Mouse (Mus musculus) macrophage (primary cell): ENCODE results near the gene Olfr190. TPM values are rescaled to one million over a fixed set of nuclear protein-coding genes. Genes with fewer than 3 reads are reported as not detected.
"Not testable (repeated sequence)": the region's sequence is repeated elsewhere in the genome, so short reads cannot be mapped to it uniquely, and the experiment has no call there.

Experiments
- H3K27ac ChIP-seq: fragments of 350-480 bp; formaldehyde crosslinking; 2 replicates; pipeline ENCODE4 v1.9.0; 2021
- H3K36me3 ChIP-seq: fragments of 350-480 bp; formaldehyde crosslinking; 2 replicates; pipeline ENCODE4 v1.9.0; 2021; ENCODE audit errors: inconsistent target
- H3K4me3 ChIP-seq: fragments of 350-480 bp; formaldehyde crosslinking; 2 replicates; pipeline ENCODE4 v1.9.0; 2021; ENCODE audit errors: inconsistent target
- H3K79me2 ChIP-seq: fragments of 350-480 bp; formaldehyde crosslinking; 2 replicates; pipeline ENCODE4 v1.9.0; 2021; ENCODE audit errors: inconsistent target
- WGBS: methylation state at CpG from one replicate; pipeline ENCODE4 v1.1.7; 2026; ENCODE audit warnings: inconsistent platforms; ENCODE audit not compliant: missing documents; 5-methylcytosine and 5-hydroxymethylcytosine counted together
- polyA plus RNA-seq: library from polyadenylated mRNA; stranded (reverse); fragments of 250-400 nt; gene quantifications from 3 replicates; pipeline ENCODE4 v1.2.4, GENCODE M21; 2018; ENCODE audit warnings: inconsistent platforms
- total RNA-seq, 78 experiments: library from RNA; depleted of rRNA; stranded (reverse); fragments of 250-400 nt; gene quantifications; 1 replicate in 9 of 78; 2 replicates in 24 of 78; 3 replicates in 43 of 78; 4 replicates in 2 of 78; pipeline ENCODE4 v1.2.4; 2018; ENCODE audit warnings: inconsistent platforms in 56 of 78

Gene Olfr190
- not detected for total RNA-seq (2018; cell fraction: chromatin; rRNA removed)
- total RNA-seq (2018; cell fraction: cytosol; rRNA removed), result not detected
- total RNA-seq (2018; cell fraction: nucleus; rRNA removed), result not detected
- polyA plus RNA-seq, result not detected in 3 replicates

- H3K79me2 ChIP-seq, result no peaks in the 10 kb centered on the region
- no peak within 1 kb of the TSS for H3K27ac ChIP-seq
- H3K4me3 ChIP-seq, result no peak within 1 kb of the TSS
- WGBS, result 87% methylated on average over 5 of the region's 5 CpGs
- H3K36me3 ChIP-seq, result no peaks in the 10 kb centered on the region
These were observed at the start of gene Olfr190 for GRCm38 (mm10) chr16:59077905-59078304. Gene Olfr190, minus strand, starts transcription at chr16:59078005.

- Histone ChIP-seq H3K27ac (no peak within 1 kb of the TSS), H3K79me2 (no peaks in the 10 kb centered on the region), H3K4me3 (no peak within 1 kb of the TSS), H3K36me3 (no peaks in the 10 kb centered on the region)
These were observed 43.2 kb upstream of the Olfr190 start, which contains the start of gene Olfr194 for GRCm38 (mm10) chr16:59120969-59121368. Gene Olfr194, minus strand, starts transcription at chr16:59121069.

- Histone ChIP-seq H3K36me3 (no peaks in the 10 kb centered on the region), H3K79me2 (no peaks in the 10 kb centered on the region), H3K4me3 (no peak within 1 kb of the TSS), H3K27ac (no peak within 1 kb of the TSS)
- 100% methylated on average over 1 of the region's 1 CpGs for WGBS
These were observed 34.0 kb upstream of the Olfr190 start, which contains the start of gene Olfr193 for GRCm38 (mm10) chr16:59111781-59112180. Gene Olfr193, minus strand, starts transcription at chr16:59111881.

- not testable (repeated sequence) for H3K79me2 ChIP-seq, H3K27ac ChIP-seq, H3K4me3 ChIP-seq, H3K36me3 ChIP-seq
- 69% methylated on average over 4 of the region's 5 CpGs for WGBS
These were observed 30.7 kb upstream of the Olfr190 start for GRCm38 (mm10) chr16:59108522-59108921.

GRCm38 (mm10) chr16:59105312-59105711, 27.5 kb upstream of the Olfr190 start:
- H3K79me2 ChIP-seq, result no peaks in the 10 kb centered on the region
- no peaks in the 10 kb centered on the region for H3K36me3 ChIP-seq
- WGBS, result 76% methylated on average over 2 of the region's 2 CpGs
- H3K4me3 ChIP-seq, result no peak overlapping the region
- H3K27ac ChIP-seq, result no peak overlapping the region

- WGBS, result 24% methylated on average over 1 of the region's 1 CpGs
- H3K79me2 ChIP-seq, H3K4me3 ChIP-seq, H3K36me3 ChIP-seq, H3K27ac ChIP-seq: not testable (repeated sequence)
These were observed 11.9 kb upstream of the Olfr190 start, which contains the start of gene Olfr191 for GRCm38 (mm10) chr16:59089722-59090121. Gene Olfr191, minus strand, starts transcription at chr16:59089822.

- not testable (repeated sequence) for H3K36me3 ChIP-seq, H3K27ac ChIP-seq, H3K79me2 ChIP-seq, H3K4me3 ChIP-seq
- 82% methylated on average over 2 of the region's 2 CpGs for WGBS
These were observed 3.3 kb upstream of the Olfr190 start for GRCm38 (mm10) chr16:59081113-59081512.

- H3K79me2 ChIP-seq, result no peaks in the 10 kb centered on the region
- no peak overlapping the region for H3K4me3 ChIP-seq
- WGBS, result 81% methylated on average over 1 of the region's 1 CpGs
- no peaks in the 10 kb centered on the region for H3K36me3 ChIP-seq
- no peak overlapping the region for H3K27ac ChIP-seq
These were observed 4.3 kb downstream of the Olfr190 start for GRCm38 (mm10) chr16:59073520-59073919.

GRCm38 (mm10) chr16:59071755-59072154, 6.0 kb downstream of the Olfr190 start:
- no peak overlapping the region for H3K27ac ChIP-seq
- no peaks in the 10 kb centered on the region for H3K79me2 ChIP-seq
- no peaks in the 10 kb centered on the region for H3K36me3 ChIP-seq
- H3K4me3 ChIP-seq, result no peak overlapping the region

GRCm38 (mm10) chr16:59062411-59062810, 15.4 kb downstream of the Olfr190 start:
- WGBS, result 93% methylated on average over 2 of the region's 3 CpGs
- H3K4me3 ChIP-seq, H3K79me2 ChIP-seq, H3K27ac ChIP-seq, H3K36me3 ChIP-seq: not testable (repeated sequence)

- H3K4me3 ChIP-seq, H3K27ac ChIP-seq, H3K36me3 ChIP-seq, H3K79me2 ChIP-seq: not testable (repeated sequence)
- WGBS, result 85% methylated on average over 2 of the region's 2 CpGs
These were observed 28.5 kb downstream of the Olfr190 start for GRCm38 (mm10) chr16:59049286-59049685.

- no peaks in the 10 kb centered on the region for H3K36me3 ChIP-seq
- no peak overlapping the region for H3K4me3 ChIP-seq
- H3K79me2 ChIP-seq, result no peaks in the 10 kb centered on the region
- WGBS, result 75% methylated on average over 1 of the region's 1 CpGs
- no peak overlapping the region for H3K27ac ChIP-seq
These were observed 28.9 kb downstream of the Olfr190 start for GRCm38 (mm10) chr16:59048860-59049259.

- Histone ChIP-seq H3K27ac (no peak overlapping the region), H3K4me3 (no peak overlapping the region), H3K79me2 (no peaks in the 10 kb centered on the region), H3K36me3 (no peaks in the 10 kb centered on the region)
- WGBS, result 72% methylated on average over 4 of the region's 4 CpGs
These were observed 30.2 kb downstream of the Olfr190 start for GRCm38 (mm10) chr16:59047579-59047978.

- Histone ChIP-seq H3K27ac (no peak overlapping the region), H3K79me2 (no peaks in the 10 kb centered on the region), H3K36me3 (no peaks in the 10 kb centered on the region), H3K4me3 (no peak overlapping the region)
- 77% methylated on average over 3 of the region's 3 CpGs for WGBS
These were observed 32.0 kb downstream of the Olfr190 start for GRCm38 (mm10) chr16:59045835-59046234.

GRCm38 (mm10) chr16:59039710-59040109, 38.1 kb downstream of the Olfr190 start, which contains the start of gene Olfr187:
Gene Olfr187, minus strand, starts transcription at chr16:59039767.
- H3K4me3 ChIP-seq, result no peak within 1 kb of the TSS
- H3K27ac ChIP-seq, result no peak within 1 kb of the TSS
- WGBS, result 91% methylated on average over 7 of the region's 7 CpGs
- H3K79me2 ChIP-seq, result no peaks in the 10 kb centered on the region
- H3K36me3 ChIP-seq, result no peaks in the 10 kb centered on the region

- Histone ChIP-seq H3K4me3 (no peak within 1 kb of the TSS), H3K79me2 (no peaks in the 10 kb centered on the region), H3K36me3 (no peaks in the 10 kb centered on the region), H3K27ac (no peak within 1 kb of the TSS)
- 92% methylated on average over 4 of the region's 4 CpGs for WGBS
These were observed 47.6 kb downstream of the Olfr190 start, which contains the start of gene Olfr186 for GRCm38 (mm10) chr16:59030191-59030590. Gene Olfr186, minus strand, starts transcription at chr16:59030291.
